Mouse (Mus musculus): ENCODE measurements at regions not wholly inside any gene's neighbourhood (a gene's known extent, or its start where the extent isn't known, plus 50 kb on each side); places are given as distances from the start of the nearest gene placed in this dataset.

- TF ChIP-seq ZC3H11A (IDR thresholded peaks at IDR 0.05; ENCODE audit: borderline replicate concordance, low read depth, low read length): no peak
- TF ChIP-seq CHD2 (IDR thresholded peaks at IDR 0.05; ENCODE audit: low read depth, low read length): no peak
- TF ChIP-seq HCFC1 (IDR thresholded peaks at IDR 0.05; ENCODE audit: borderline replicate concordance, insufficient read depth, low read length): no peak
These were observed 207.3 kb upstream of the Gm6657 start for GRCm38 (mm10) chr12:77986738-77987137.
